Mouse (Mus musculus) heart, embryonic 10.5 days (tissue): ENCODE measurements around the gene Ulk4. TPM values are rescaled to one million over a fixed set of nuclear protein-coding genes. Genes with fewer than 3 reads are reported as not detected.
"Not testable (repeated sequence)": the region's sequence is repeated elsewhere in the genome, so short reads cannot be mapped to it uniquely, and the experiment has no call there.

Experiments used
- DNase-seq: peaks from one replicate; pipeline ENCODE4 v3.0.0-alpha.2; 2017; ENCODE audit warnings: low spot score
- H3K27ac ChIP-seq: fragments of 300-500 bp; sonication (generic); 2 replicates; pipeline ENCODE4 v1.5.1; 2016; ENCODE audit warnings: mild to moderate bottlenecking
- H3K27me3 ChIP-seq: fragments of 300-500 bp; sonication (generic); 2 replicates; pipeline ENCODE4 v1.6.1; 2016; ENCODE audit warnings: mild to moderate bottlenecking; ENCODE audit not compliant: poor library complexity, insufficient read depth, severe bottlenecking
- H3K36me3 ChIP-seq: fragments of 300-500 bp; sonication (generic); 2 replicates; pipeline ENCODE4 v1.6.1; 2016; ENCODE audit warnings: mild to moderate bottlenecking, moderate library complexity
- H3K4me1 ChIP-seq: fragments of 300-500 bp; sonication (generic); 2 replicates; pipeline ENCODE4 v1.6.1; 2016; ENCODE audit warnings: mild to moderate bottlenecking
- H3K4me3 ChIP-seq: fragments of 300-500 bp; sonication (generic); 2 replicates; pipeline ENCODE4 v1.5.1; 2016; ENCODE audit warnings: mild to moderate bottlenecking, moderate library complexity
- H3K9me3 ChIP-seq: fragments of 300-500 bp; sonication (generic); 2 replicates; pipeline ENCODE4 v1.6.1; 2016; ENCODE audit warnings: mild to moderate bottlenecking, moderate library complexity
- WGBS: fragments of 180-500 bp; shearing (Covaris S2); methylation state at CpG from one replicate; pipeline ENCODE4 v1.1.7; 2016; 5-methylcytosine and 5-hydroxymethylcytosine counted together
- polyA plus RNA-seq: library from polyadenylated mRNA; unstranded; fragments of >200 nt; fragmentation: Nextera tagmentation; extraction: Ambion mirVana; gene quantifications from 2 replicates; pipeline ENCODE4 v1.2.1, GENCODE M21; 2016

Gene Ulk4
- polyA plus RNA-seq, 1 experiment from 2014 or later, result 98.5 TPM

GRCm38 (mm10) chr9:121271149-121271548 lies 5.8 kb downstream of the Ulk4 start:
- H3K4me1 ChIP-seq, result no peaks in the 10 kb centered on the region
- H3K4me3 ChIP-seq, result no peak overlapping the region
- no peaks in the 10 kb centered on the region for H3K27me3 ChIP-seq
- DNase-seq, result no peak
- no peaks in the 10 kb centered on the region for H3K36me3 ChIP-seq
- no peak overlapping the region for H3K27ac ChIP-seq
- no peaks in the 10 kb centered on the region for H3K9me3 ChIP-seq
- whole genome bisulfite sequencing, result 85% methylated on average over 1 of the region's 1 CpGs

- no peaks in the 10 kb centered on the region for H3K27me3 ChIP-seq
- no peaks in the 10 kb centered on the region for H3K36me3 ChIP-seq
- H3K27ac ChIP-seq, result no peak overlapping the region
- 81% methylated on average over 10 of the region's 10 CpGs for WGBS
- peaks cover 6% of the 10 kb centered on the region; the same call in 1 of the 2 replicates for H3K4me1 ChIP-seq
- no peak for DNase-seq
- H3K9me3 ChIP-seq, result no peaks in the 10 kb centered on the region
- no peak overlapping the region for H3K4me3 ChIP-seq
Measured at GRCm38 (mm10) chr9:121265307-121265706, 11.7 kb downstream of the Ulk4 start.

- Histone ChIP-seq H3K4me1 (no peaks in the 10 kb centered on the region), H3K27ac (no peak overlapping the region), H3K9me3 (no peaks in the 10 kb centered on the region), H3K27me3 (0 out of 2 replicates have a peak, but pooled peaks cover 4% of the 10 kb centered on the region), H3K36me3 (no peaks in the 10 kb centered on the region), H3K4me3 (no peak overlapping the region)
- DNase-seq, result no peak
- 68% methylated on average over 9 of the region's 9 CpGs for WGBS
Measured at GRCm38 (mm10) chr9:121257106-121257505, 19.9 kb downstream of the Ulk4 start.

GRCm38 (mm10) chr9:121254761-121255160 lies 22.2 kb downstream of the Ulk4 start:
- Histone ChIP-seq H3K36me3 (no peaks in the 10 kb centered on the region), H3K4me1 (no peaks in the 10 kb centered on the region; the same call in 1 of the 2 replicates), H3K27ac (no peak overlapping the region), H3K9me3 (no peaks in the 10 kb centered on the region), H3K4me3 (no peak overlapping the region), H3K27me3 (0 out of 2 replicates have a peak, but pooled peaks cover 4% of the 10 kb centered on the region)
- 88% methylated on average over 13 of the region's 13 CpGs for WGBS
- no peak for DNase-seq

GRCm38 (mm10) chr9:121253983-121254382 lies 23.0 kb downstream of the Ulk4 start:
- no peak overlapping the region for H3K27ac ChIP-seq
- 75% methylated on average over 2 of the region's 2 CpGs for WGBS
- no peaks in the 10 kb centered on the region; the same call in 1 of the 2 replicates for H3K4me1 ChIP-seq
- H3K36me3 ChIP-seq, result no peaks in the 10 kb centered on the region
- no peaks in the 10 kb centered on the region for H3K9me3 ChIP-seq
- H3K4me3 ChIP-seq, result no peak overlapping the region
- H3K27me3 ChIP-seq, result no peaks in the 10 kb centered on the region
- no peak for DNase-seq

- no peak for DNase-seq
- 87% methylated on average over 11 of the region's 11 CpGs for WGBS
- Histone ChIP-seq H3K4me3 (no peak overlapping the region), H3K4me1 (no peaks in the 10 kb centered on the region; the same call in 1 of the 2 replicates), H3K27ac (no peak overlapping the region), H3K27me3 (no peaks in the 10 kb centered on the region), H3K9me3 (no peaks in the 10 kb centered on the region), H3K36me3 (no peaks in the 10 kb centered on the region)
Measured at GRCm38 (mm10) chr9:121250854-121251253, 26.1 kb downstream of the Ulk4 start.

GRCm38 (mm10) chr9:121249805-121250204 lies 27.2 kb downstream of the Ulk4 start:
- no peaks in the 10 kb centered on the region for H3K9me3 ChIP-seq
- no peaks in the 10 kb centered on the region; the same call in 1 of the 2 replicates for H3K4me1 ChIP-seq
- no peak for DNase-seq
- H3K36me3 ChIP-seq, result no peaks in the 10 kb centered on the region
- H3K27ac ChIP-seq, result no peak overlapping the region
- 33% methylated on average over 14 of the region's 14 CpGs for WGBS
- no peak overlapping the region for H3K4me3 ChIP-seq
- H3K27me3 ChIP-seq, result no peaks in the 10 kb centered on the region

GRCm38 (mm10) chr9:121247956-121248775 lies 28.8 kb downstream of the Ulk4 start:
- Histone ChIP-seq H3K27me3 (no peaks in the 10 kb centered on the region), H3K4me1 (no peaks in the 10 kb centered on the region; the same call in 1 of the 2 replicates), H3K9me3 (no peaks in the 10 kb centered on the region), H3K36me3 (no peaks in the 10 kb centered on the region), H3K4me3 (no peak overlapping the region), H3K27ac (no peak overlapping the region)
- peak; percentile 81 for DNase-seq
- 62% methylated on average over 12 of the region's 12 CpGs for WGBS

- 77% methylated on average over 6 of the region's 6 CpGs for WGBS
- no peak overlapping the region for H3K27ac ChIP-seq
- no peak for DNase-seq
- no peak overlapping the region for H3K4me3 ChIP-seq
- H3K27me3 ChIP-seq, result no peaks in the 10 kb centered on the region
- no peaks in the 10 kb centered on the region for H3K36me3 ChIP-seq
- no peaks in the 10 kb centered on the region; the same call in 1 of the 2 replicates for H3K4me1 ChIP-seq
- H3K9me3 ChIP-seq, result no peaks in the 10 kb centered on the region
Measured at GRCm38 (mm10) chr9:121247047-121247446, 29.9 kb downstream of the Ulk4 start.

- Histone ChIP-seq H3K9me3 (no peaks in the 10 kb centered on the region), H3K4me3 (no peak overlapping the region), H3K27me3 (peaks cover 9% of the 10 kb centered on the region), H3K4me1 (no peaks in the 10 kb centered on the region), H3K27ac (no peak overlapping the region), H3K36me3 (no peaks in the 10 kb centered on the region)
- 85% methylated on average over 6 of the region's 6 CpGs for WGBS
- no peak for DNase-seq
Measured at GRCm38 (mm10) chr9:121242331-121242730, 34.7 kb downstream of the Ulk4 start.

- Histone ChIP-seq H3K27ac (no peak overlapping the region), H3K4me1 (no peaks in the 10 kb centered on the region), H3K36me3 (no peaks in the 10 kb centered on the region), H3K4me3 (no peak overlapping the region), H3K27me3 (peaks cover 9% of the 10 kb centered on the region), H3K9me3 (no peaks in the 10 kb centered on the region)
- 21% methylated on average over 5 of the region's 5 CpGs for WGBS
- no peak for DNase-seq
Measured at GRCm38 (mm10) chr9:121241806-121242205, 35.2 kb downstream of the Ulk4 start.

GRCm38 (mm10) chr9:121241366-121241765 lies 35.6 kb downstream of the Ulk4 start:
- no peak overlapping the region for H3K27ac ChIP-seq

GRCm38 (mm10) chr9:121240242-121240641 lies 36.8 kb downstream of the Ulk4 start:
- DNase-seq, result peak; percentile 74
- 45% methylated on average over 5 of the region's 5 CpGs for WGBS
- not testable (repeated sequence) for H3K4me1 ChIP-seq, H3K36me3 ChIP-seq, H3K27ac ChIP-seq, H3K4me3 ChIP-seq, H3K27me3 ChIP-seq, H3K9me3 ChIP-seq

More at GRCm38 (mm10) chr9:121241366-121241765, 35.6 kb downstream of the Ulk4 start:
- no peak overlapping the region for H3K4me3 ChIP-seq
- H3K27me3 ChIP-seq, result peaks cover 9% of the 10 kb centered on the region
- H3K4me1 ChIP-seq, result no peaks in the 10 kb centered on the region
- no peak for DNase-seq
- H3K9me3 ChIP-seq, result no peaks in the 10 kb centered on the region
- H3K36me3 ChIP-seq, result no peaks in the 10 kb centered on the region
- WGBS, result 79% methylated on average over 8 of the region's 8 CpGs
